Mouse (Mus musculus): ENCODE measurements around the gene Tmem156.

The Tmem156 gene

GRCm38 (mm10) chr5:65049880-65050279 lies 42.1 kb downstream of the Tmem156 start:
- in situ Hi-C loops (cut with MboI, MseI), result loop anchor here in 1 of 2 experiments (5.0 kb wide), 1 partner anchor 72 kb away; no protein-coding TSS in a partner anchor

- in situ Hi-C loops (cut with MboI, MseI), result no loop called here
Measured at GRCm38 (mm10) chr5:65047285-65047855, 44.6 kb downstream of the Tmem156 start.

- in situ Hi-C loops (cut with MboI, MseI), result no loop called here
Measured at GRCm38 (mm10) chr5:65046442-65047284, 45.3 kb downstream of the Tmem156 start.

- in situ Hi-C loops (cut with MboI, MseI), result no loop called here
Measured at GRCm38 (mm10) chr5:65045642-65046370, 46.1 kb downstream of the Tmem156 start.

GRCm38 (mm10) chr5:65043407-65043895 lies 48.5 kb downstream of the Tmem156 start:
- in situ Hi-C loops (cut with MboI, MseI), result no loop called here

GRCm38 (mm10) chr5:65040463-65040862 lies 51.5 kb downstream of the Tmem156 start:
- in situ Hi-C loops (cut with MboI, MseI), result no loop called here

GRCm38 (mm10) chr5:65038811-65039571 lies 52.9 kb downstream of the Tmem156 start:
- in situ Hi-C loops (cut with MboI, MseI), result no loop called here

GRCm38 (mm10) chr5:65038305-65038704 lies 53.6 kb downstream of the Tmem156 start:
- in situ Hi-C loops (cut with MboI, MseI), result no loop called here

GRCm38 (mm10) chr5:65036597-65036996 lies 55.3 kb downstream of the Tmem156 start:
- in situ Hi-C loops (cut with MboI, MseI), result no loop called here

GRCm38 (mm10) chr5:65028019-65028418 lies 63.9 kb downstream of the Tmem156 start:
- in situ Hi-C loops (cut with MboI, MseI), result no loop called here

- in situ Hi-C loops (cut with MboI, MseI), result no loop called here
Measured at GRCm38 (mm10) chr5:65026776-65027175, 65.2 kb downstream of the Tmem156 start.

GRCm38 (mm10) chr5:65025916-65026315 lies 66.0 kb downstream of the Tmem156 start:
- in situ Hi-C loops (cut with MboI, MseI), result no loop called here

GRCm38 (mm10) chr5:65024641-65025040 lies 67.3 kb downstream of the Tmem156 start:
- in situ Hi-C loops (cut with MboI, MseI), result no loop called here

GRCm38 (mm10) chr5:65022006-65022405 lies 69.9 kb downstream of the Tmem156 start:
- in situ Hi-C loops (cut with MboI, MseI), result no loop called here

- in situ Hi-C loops (cut with MboI, MseI), result no loop called here
Measured at GRCm38 (mm10) chr5:65019823-65020222, 72.1 kb downstream of the Tmem156 start.

GRCm38 (mm10) chr5:65019109-65019508 lies 72.8 kb downstream of the Tmem156 start:
- in situ Hi-C loops (cut with MboI, MseI), result no loop called here

GRCm38 (mm10) chr5:65015508-65015907 lies 76.4 kb downstream of the Tmem156 start:
- in situ Hi-C loops (cut with MboI, MseI), result no loop called here

- in situ Hi-C loops (cut with MboI, MseI), result no loop called here
Measured at GRCm38 (mm10) chr5:65011901-65012573, 79.9 kb downstream of the Tmem156 start.

- in situ Hi-C loops (cut with MboI, MseI), result no loop called here
Measured at GRCm38 (mm10) chr5:65006011-65006491, 85.9 kb downstream of the Tmem156 start.

- in situ Hi-C loops (cut with MboI, MseI), result no loop called here
Measured at GRCm38 (mm10) chr5:65005251-65005650, 86.7 kb downstream of the Tmem156 start.

Measured in T-helper 17 cell (primary cell).